Mouse (Mus musculus) heart, adult 2 months (tissue): Measurements from ENCODE around the gene Flnb. TPM values are rescaled to one million over a fixed set of nuclear protein-coding genes. Genes with fewer than 3 reads are reported as not detected.

ENCODE experiments used
- DNase-seq, 2 experiments: peaks; one replicate each; pipeline ENCODE4 v3.0.0; 2021
- H3K27ac ChIP-seq: fragments of 200-600 bp; 2 replicates; pipeline ENCODE4 v1.8.1; 2022
- H3K27me3 ChIP-seq: fragments of 200-500 bp; 2 replicates; pipeline ENCODE4 v1.6.1; 2012; ENCODE audit warnings: mild to moderate bottlenecking, low read length, inconsistent platforms, mixed read lengths; ENCODE audit not compliant: control insufficient read depth, insufficient read depth
- H3K36me3 ChIP-seq: fragments of 200-500 bp; 2 replicates; pipeline ENCODE4 v1.6.1; 2012; ENCODE audit warnings: low read length, inconsistent platforms; ENCODE audit not compliant: control insufficient read depth, insufficient read depth
- H3K4me1 ChIP-seq: fragments of 200-500 bp; 2 replicates; pipeline ENCODE4 v1.6.1; 2011; ENCODE audit warnings: low read length; ENCODE audit not compliant: control insufficient read depth, insufficient read depth
- H3K4me3 ChIP-seq: fragments of 200-600 bp; 2 replicates; pipeline ENCODE4 v1.8.1; 2022
- H3K79me2 ChIP-seq: fragments of 200-500 bp; replicated peaks from 2 replicates; pipeline ENCODE4 v1.6.1; 2012; ENCODE audit warnings: mild to moderate bottlenecking, inconsistent platforms, low read length, moderate library complexity, mixed read lengths; ENCODE audit not compliant: control insufficient read depth, insufficient read depth
- H3K9ac ChIP-seq: fragments of 200-500 bp; 2 replicates; pipeline ENCODE4 v1.6.1; 2012; ENCODE audit warnings: low read depth, mild to moderate bottlenecking, control low read depth, inconsistent platforms, low read length, mixed read lengths
- CTCF ChIP-seq: fragments of 200-600 bp; IDR thresholded peaks from 2 replicates; pipeline ENCODE4 v1.8.1; 2022; ENCODE audit warnings: antibody characterized with exemption, mild to moderate bottlenecking, moderate library complexity
- EP300 ChIP-seq: fragments of 200-500 bp; IDR thresholded peaks from 2 replicates; pipeline ENCODE4 v1.6.1; 2011; ENCODE audit warnings: low read depth, low read length, control low read depth; ENCODE audit not compliant: insufficient read depth
- POLR2A ChIP-seq: fragments of 200-500 bp; IDR thresholded peaks from 2 replicates; pipeline ENCODE4 v1.6.1; 2011; ENCODE audit warnings: mild to moderate bottlenecking, low read depth, low read length, control low read depth; ENCODE audit not compliant: insufficient read depth
- WGBS: fragments of 180-500 bp; shearing (Covaris S2); methylation state at CpG from one replicate; pipeline ENCODE4 v1.1.7; 2018; 5-methylcytosine and 5-hydroxymethylcytosine counted together
- intact Hi-C: fragments of 180-260 bp; cut with DNase I; formaldehyde crosslinking; loops from one replicate; pipeline ENCODE4 v1.15.1; 2025
- polyA plus RNA-seq: library from polyadenylated mRNA; depleted of rRNA; stranded (reverse); fragments of >200 nt; gene quantifications from 2 replicates; pipeline ENCODE4 v1.2.3, GENCODE M21; 2012
- total RNA-seq, 2 experiments: library from RNA; stranded (reverse); gene quantifications; 2 replicates each; pipeline ENCODE4 v1.2.3; 2021

Flnb gene
- total and polyA plus RNA-seq, 3 experiments = 9.6 to 22.7 (median 17.0) TPM

DNA sequence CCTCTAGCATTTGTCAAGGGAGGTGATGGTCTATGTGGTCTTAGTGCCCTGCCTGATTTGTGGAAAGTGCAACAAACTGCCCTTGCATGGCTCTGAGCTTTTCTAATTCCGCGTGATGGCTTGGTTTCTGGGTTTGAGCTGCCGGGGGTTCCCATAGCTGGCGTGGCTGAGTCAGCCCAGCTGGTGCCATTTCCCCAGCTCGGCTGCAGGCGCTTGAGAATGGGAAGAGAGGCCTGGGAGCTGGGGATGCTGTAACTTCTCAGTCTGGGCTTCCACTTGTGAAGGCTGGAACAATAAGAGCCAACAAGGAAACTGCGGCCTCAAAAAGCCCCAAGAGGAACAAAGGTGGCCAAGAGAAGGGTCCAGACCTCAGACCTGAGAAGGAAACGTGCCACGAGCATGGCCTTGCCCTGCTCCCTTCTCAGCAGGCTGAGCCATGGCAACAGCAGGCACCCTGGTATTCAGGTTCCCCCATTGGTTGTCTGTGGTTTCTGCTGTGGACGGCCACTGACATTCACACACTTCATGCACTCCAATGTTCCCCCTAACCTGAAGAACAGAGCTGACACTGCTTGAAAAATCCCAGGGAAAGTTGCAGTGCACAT lies 154.2 kb downstream of the Flnb start:
- no peak for DNase-seq
- TF ChIP-seq POLR2A (no peak), EP300 (no peak), CTCF (no peak)
- 64% methylated on average over 10 of the region's 10 CpGs for WGBS
- Histone ChIP-seq H3K79me2 (no peaks in the 10 kb centered on the region), H3K27ac (no peak overlapping the region), H3K27me3 (no peaks in the 10 kb centered on the region), H3K9ac (no peak overlapping the region), H3K4me1 (no peaks in the 10 kb centered on the region), H3K4me3 (no peak overlapping the region), H3K36me3 (no peaks in the 10 kb centered on the region)
- intact Hi-C loops = no loop called here

DNA sequence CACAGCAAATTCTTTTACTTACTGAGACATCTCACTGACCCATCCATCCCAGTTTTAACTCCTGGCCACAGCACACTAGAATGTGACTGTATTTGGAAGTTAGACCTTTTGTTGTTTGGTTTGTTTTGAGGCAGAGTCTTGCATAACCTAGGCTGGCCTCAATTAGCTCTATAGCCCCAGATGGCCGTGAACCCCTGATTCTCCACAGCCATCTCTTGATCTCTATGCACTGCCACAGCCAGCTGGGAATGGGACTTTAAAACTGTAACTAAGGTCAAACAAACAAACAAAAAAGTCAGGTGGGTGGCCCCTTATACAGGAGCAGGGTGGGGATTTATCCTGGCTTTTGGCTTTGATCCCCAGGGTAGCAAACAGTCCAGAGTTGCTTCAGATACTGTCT lies 156.9 kb downstream of the Flnb start:
- no peaks in the 10 kb centered on the region for H3K27me3 ChIP-seq
- no peaks in the 10 kb centered on the region for H3K79me2 ChIP-seq
- no peak overlapping the region for H3K4me3 ChIP-seq
- intact Hi-C loops = no loop called here
- H3K36me3 ChIP-seq = no peaks in the 10 kb centered on the region
- 92% methylated on average over 1 of the region's 1 CpGs for WGBS
- H3K9ac ChIP-seq = no peak overlapping the region
- H3K4me1 ChIP-seq = no peaks in the 10 kb centered on the region
- DNase-seq = no peak
- TF ChIP-seq CTCF (no peak), EP300 (no peak)
- no peak overlapping the region for H3K27ac ChIP-seq

DNA sequence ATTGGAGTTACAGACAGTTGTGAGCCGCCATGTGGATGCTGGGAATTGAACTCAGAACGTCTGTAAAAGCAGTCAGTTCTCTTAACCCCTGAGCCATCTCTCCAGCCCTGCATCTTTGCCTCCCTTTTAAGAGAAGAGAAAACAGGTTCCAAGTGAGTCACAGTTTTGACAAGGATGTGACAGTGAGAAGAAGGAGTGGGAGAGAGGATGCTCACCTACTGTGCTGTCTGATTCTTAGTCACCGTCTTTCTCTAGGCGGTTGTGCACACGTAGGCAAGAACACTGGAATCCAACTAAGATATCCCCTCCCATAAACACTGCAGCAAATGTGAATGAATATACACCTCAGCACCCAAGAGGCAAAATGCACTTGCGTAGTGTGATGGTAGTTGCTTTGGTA lies 157.4 kb downstream of the Flnb start:
- TF ChIP-seq POLR2A = no peak
- TF ChIP-seq EP300 = no peak
- TF ChIP-seq CTCF = no peak
- intact Hi-C loops = no loop called here
- 61% methylated on average over 6 of the region's 6 CpGs for WGBS

DNA sequence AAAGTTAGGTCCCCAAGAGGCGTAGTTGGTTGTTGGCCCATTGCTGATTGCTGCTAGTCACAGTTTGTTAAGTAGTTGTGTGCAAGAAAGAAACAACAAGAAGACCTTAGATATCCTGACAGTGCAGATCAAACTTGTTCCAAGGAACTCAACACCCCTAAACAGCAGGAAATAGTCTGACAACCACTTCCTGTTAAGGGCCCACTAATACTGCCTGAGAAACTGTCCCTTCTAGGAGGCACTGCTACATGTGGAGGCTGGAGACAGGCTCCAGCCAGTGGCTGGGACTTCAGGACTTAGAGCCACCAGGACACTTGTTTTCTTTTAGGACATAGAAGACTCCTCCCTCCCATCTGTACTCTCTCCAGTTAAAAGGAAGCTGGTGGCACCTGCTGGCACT lies 159.7 kb downstream of the Flnb start:
- 95% methylated on average over 1 of the region's 1 CpGs for WGBS
- no peak for TF ChIP-seq CTCF
- no peak for TF ChIP-seq EP300
- TF ChIP-seq POLR2A = no peak
- Histone ChIP-seq H3K4me3 (no peak overlapping the region), H3K4me1 (no peaks in the 10 kb centered on the region), H3K36me3 (no peaks in the 10 kb centered on the region), H3K27ac (no peak overlapping the region), H3K27me3 (no peaks in the 10 kb centered on the region), H3K9ac (no peak overlapping the region), H3K79me2 (no peaks in the 10 kb centered on the region)
- intact Hi-C loops = no loop called here
- no peak for DNase-seq

More for the DNA sequence above, 157.4 kb downstream of the Flnb start:
- H3K4me1 ChIP-seq = no peaks in the 10 kb centered on the region
- DNase-seq = no peak
- no peaks in the 10 kb centered on the region for H3K36me3 ChIP-seq
- no peak overlapping the region for H3K9ac ChIP-seq
- no peak overlapping the region for H3K27ac ChIP-seq
- no peak overlapping the region for H3K4me3 ChIP-seq
- H3K79me2 ChIP-seq = no peaks in the 10 kb centered on the region
- H3K27me3 ChIP-seq = no peaks in the 10 kb centered on the region

DNA sequence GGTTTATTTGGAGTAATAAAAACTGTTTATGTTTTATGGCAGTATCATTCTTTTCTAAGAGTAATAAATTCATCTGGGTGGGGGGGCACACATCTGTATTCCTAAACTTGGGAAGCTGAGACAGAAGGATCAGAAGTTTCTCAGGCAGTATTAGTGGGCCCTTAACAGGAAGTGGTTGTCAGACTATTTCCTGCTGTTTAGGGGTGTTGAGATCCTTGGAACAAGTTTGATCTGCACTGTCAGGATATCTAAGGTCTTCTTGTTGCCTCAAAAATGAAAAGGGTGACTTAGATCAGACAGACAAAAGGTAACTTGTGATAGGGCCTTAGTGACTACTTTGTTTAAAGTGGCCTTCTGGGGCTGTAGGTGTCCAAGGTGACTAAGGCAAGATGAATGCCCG lies 160.4 kb downstream of the Flnb start:
- Histone ChIP-seq H3K27me3 (no peaks in the 10 kb centered on the region), H3K4me1 (no peaks in the 10 kb centered on the region), H3K9ac (no peak overlapping the region), H3K4me3 (no peak overlapping the region), H3K36me3 (no peaks in the 10 kb centered on the region), H3K79me2 (no peaks in the 10 kb centered on the region), H3K27ac (no peak overlapping the region)
- WGBS = 76% methylated on average over 1 of the region's 1 CpGs
- TF ChIP-seq EP300 (no peak), POLR2A (no peak)
- intact Hi-C loops = no loop called here
- no peak for DNase-seq

DNA sequence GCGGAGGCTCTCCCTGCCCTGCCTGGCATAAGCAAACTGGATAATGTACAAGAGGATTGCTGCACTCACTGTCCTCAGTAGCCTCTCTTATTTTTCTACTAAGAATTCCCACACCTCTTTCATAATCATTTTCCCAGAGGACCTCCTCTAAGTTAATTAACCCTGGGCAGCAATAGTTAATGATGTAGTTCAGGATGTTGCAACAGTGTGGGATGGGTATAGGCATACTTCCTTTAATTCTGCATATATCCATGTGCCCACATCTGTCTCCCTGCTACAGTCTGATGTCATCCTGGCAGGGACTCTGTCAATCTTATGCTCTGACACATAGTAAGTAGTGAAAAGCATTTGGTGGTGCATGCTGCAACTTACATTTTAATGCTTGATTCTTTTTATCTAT lies 163.5 kb downstream of the Flnb start:
- Histone ChIP-seq H3K27me3 (no peaks in the 10 kb centered on the region), H3K4me3 (no peak overlapping the region), H3K36me3 (no peaks in the 10 kb centered on the region), H3K4me1 (no peaks in the 10 kb centered on the region), H3K9ac (no peak overlapping the region), H3K27ac (no peak overlapping the region), H3K79me2 (no peaks in the 10 kb centered on the region)
- no peak for TF ChIP-seq EP300
- TF ChIP-seq CTCF = no peak
- TF ChIP-seq POLR2A = no peak
- intact Hi-C loops = no loop called here
- WGBS = 93% methylated on average over 1 of the region's 1 CpGs
- no peak for DNase-seq
